Mouse (Mus musculus) liver, embryonic 16.5 days (tissue): ENCODE measurements around the gene Ptx4. TPM values are rescaled to one million over a fixed set of nuclear protein-coding genes. Genes with fewer than 3 reads are reported as not detected.

Experiments used
- ATAC-seq: fragments of 200-750 bp; cut with Nextera tagmentation; 2 replicates; pipeline ENCODE4 v1.8.0; 2017; ENCODE audit warnings: low read depth, mild to moderate bottlenecking, moderate number of reproducible peaks, moderate library complexity
- H3K27ac ChIP-seq: fragments of 300-500 bp; sonication (generic); 2 replicates; pipeline ENCODE4 v1.5.1; 2014; ENCODE audit warnings: mild to moderate bottlenecking, low read length
- H3K27me3 ChIP-seq: fragments of 300-500 bp; sonication (generic); 2 replicates; pipeline ENCODE4 v1.6.1; 2014; ENCODE audit warnings: low read depth, low read length, mixed read lengths; ENCODE audit not compliant: control insufficient read depth, insufficient read depth
- H3K36me3 ChIP-seq: fragments of 300-500 bp; sonication (generic); 2 replicates; pipeline ENCODE4 v1.6.1; 2014; ENCODE audit warnings: mild to moderate bottlenecking; ENCODE audit not compliant: control insufficient read depth, insufficient read depth
- H3K4me1 ChIP-seq: fragments of 300-500 bp; sonication (generic); 2 replicates; pipeline ENCODE4 v1.6.1; 2014; ENCODE audit warnings: low read depth, low read length, mixed read lengths; ENCODE audit not compliant: control insufficient read depth
- H3K4me2 ChIP-seq: fragments of 300-500 bp; sonication (generic); 2 replicates; pipeline ENCODE4 v1.6.1; 2014; ENCODE audit warnings: low read depth, low read length, mixed read lengths
- H3K4me3 ChIP-seq: fragments of 300-500 bp; sonication (generic); 2 replicates; pipeline ENCODE4 v1.5.1; 2014; ENCODE audit warnings: low read depth, mild to moderate bottlenecking, low read length
- H3K9ac ChIP-seq: fragments of 300-500 bp; sonication (generic); 2 replicates; pipeline ENCODE4 v1.6.1; 2014; ENCODE audit warnings: low read depth, low read length
- H3K9me3 ChIP-seq: fragments of 300-500 bp; sonication (generic); replicated peaks from 2 replicates; pipeline ENCODE4 v1.6.1; 2016; ENCODE audit warnings: low read length; ENCODE audit not compliant: control insufficient read depth
- WGBS: fragments of 180-500 bp; shearing (Covaris S2); extraction: QIAGEN DNeasy Blood & Tissue Kit; methylation state at CpG from one replicate; pipeline ENCODE4 v1.1.7; 2014; ENCODE audit not compliant: insufficient replicate concordance; 5-methylcytosine and 5-hydroxymethylcytosine counted together
- polyA plus RNA-seq: library from polyadenylated mRNA; unstranded; fragments of >200 nt; fragmentation: Nextera tagmentation; extraction: Ambion mirVana; gene quantifications from 2 replicates; pipeline ENCODE4 v1.2.1, GENCODE M21; 2015

The Ptx4 gene
- polyA plus RNA-seq, 1 experiment from 2014 or later: not detected

- H3K27me3 ChIP-seq: no peaks in the 10 kb centered on the region
- WGBS: 70% methylated on average over 7 of the region's 7 CpGs
- ATAC-seq: no peak
- no peak overlapping the region for H3K27ac ChIP-seq
- H3K36me3 ChIP-seq: peaks cover 16% of the 10 kb centered on the region
- H3K4me3 ChIP-seq: no peak overlapping the region
- H3K4me2 ChIP-seq: no peak overlapping the region
- no peaks in the 10 kb centered on the region for H3K4me1 ChIP-seq
- no peak overlapping the region for H3K9ac ChIP-seq
- no peaks in the 10 kb centered on the region for H3K9me3 ChIP-seq
These were observed 42.8 kb downstream of the Ptx4 start for GRCm38 (mm10) chr17:25163387-25163786.

- no peaks in the 10 kb centered on the region for H3K9me3 ChIP-seq
- WGBS: 72% methylated on average over 3 of the region's 3 CpGs
- no peak for ATAC-seq
- H3K9ac ChIP-seq: no peak overlapping the region
- no peak overlapping the region for H3K4me2 ChIP-seq
- no peaks in the 10 kb centered on the region for H3K27me3 ChIP-seq
- no peaks in the 10 kb centered on the region for H3K4me1 ChIP-seq
- H3K4me3 ChIP-seq: no peak overlapping the region
- H3K27ac ChIP-seq: no peak overlapping the region
- H3K36me3 ChIP-seq: peaks cover 13% of the 10 kb centered on the region
These were observed 44.2 kb downstream of the Ptx4 start for GRCm38 (mm10) chr17:25164770-25165169.

- no peak overlapping the region for H3K27ac ChIP-seq
- H3K9ac ChIP-seq: no peak overlapping the region
- WGBS: 51% methylated on average over 6 of the region's 6 CpGs
- no peaks in the 10 kb centered on the region for H3K4me1 ChIP-seq
- H3K27me3 ChIP-seq: no peaks in the 10 kb centered on the region
- peaks cover 2% of the 10 kb centered on the region; the same call in 1 of the 2 replicates for H3K36me3 ChIP-seq
- no peak for ATAC-seq
- no peaks in the 10 kb centered on the region for H3K9me3 ChIP-seq
- H3K4me2 ChIP-seq: no peak overlapping the region
- H3K4me3 ChIP-seq: no peak overlapping the region
These were observed 45.6 kb downstream of the Ptx4 start for GRCm38 (mm10) chr17:25165970-25166671.

- ATAC-seq: no peak
- 81% methylated on average over 2 of the region's 2 CpGs for WGBS
These were observed 49.1 kb downstream of the Ptx4 start for GRCm38 (mm10) chr17:25169706-25170105.

GRCm38 (mm10) chr17:25172558-25172957 lies 52.0 kb downstream of the Ptx4 start:
- no peak overlapping the region for H3K4me3 ChIP-seq
- H3K36me3 ChIP-seq: no peaks in the 10 kb centered on the region
- no peak for ATAC-seq
- WGBS: 55% methylated on average over 3 of the region's 3 CpGs
- H3K9ac ChIP-seq: no peak overlapping the region
- no peak overlapping the region for H3K4me2 ChIP-seq
- H3K27ac ChIP-seq: no peak overlapping the region
- H3K27me3 ChIP-seq: peaks cover 2% of the 10 kb centered on the region
- H3K9me3 ChIP-seq: no peaks in the 10 kb centered on the region
- H3K4me1 ChIP-seq: peaks cover 9% of the 10 kb centered on the region

More at GRCm38 (mm10) chr17:25169706-25170105, 49.1 kb downstream of the Ptx4 start:
- H3K9ac ChIP-seq: no peak overlapping the region
- no peaks in the 10 kb centered on the region for H3K27me3 ChIP-seq
- H3K4me3 ChIP-seq: no peak overlapping the region
- no peaks in the 10 kb centered on the region for H3K9me3 ChIP-seq
- no peaks in the 10 kb centered on the region for H3K36me3 ChIP-seq
- H3K27ac ChIP-seq: no peak overlapping the region
- H3K4me1 ChIP-seq: no peaks in the 10 kb centered on the region
- H3K4me2 ChIP-seq: no peak overlapping the region

Other genes starting within 250 kb of the Ptx4 start
- gene Nubp2, start 234.4 kb upstream of the Ptx4 start, polyA plus RNA-seq: 53.2 and 55.5 TPM in 2 replicates
- 38.9 and 40.3 TPM in 2 replicates for gene Spsb3, start 234.1 kb upstream of the Ptx4 start, polyA plus RNA-seq
- 12.1 and 12.2 TPM in 2 replicates for gene Eme2, start 225.7 kb upstream of the Ptx4 start, polyA plus RNA-seq
- gene Mrps34, start 225.6 kb upstream of the Ptx4 start, polyA plus RNA-seq: 48.9 and 50.7 TPM in 2 replicates
- 46.7 and 54.0 TPM in 2 replicates for gene Nme3, start 224.3 kb upstream of the Ptx4 start, polyA plus RNA-seq
- 9.5 and 11.6 TPM in 2 replicates for gene Mapk8ip3, start 183.8 kb upstream of the Ptx4 start, polyA plus RNA-seq
- 52.6 and 53.6 TPM in 2 replicates for gene Jpt2, start 160.1 kb upstream of the Ptx4 start, polyA plus RNA-seq
- gene Cramp1l, start 105.0 kb upstream of the Ptx4 start, polyA plus RNA-seq: 2.7 and 2.9 TPM in 2 replicates
- gene Ift140, start 104.7 kb upstream of the Ptx4 start, polyA plus RNA-seq: 145 and 146 TPM in 2 replicates
- gene Tmem204, start 37.2 kb upstream of the Ptx4 start, polyA plus RNA-seq: 6.2 and 7.3 TPM in 2 replicates
- gene Telo2, start 4.8 kb upstream of the Ptx4 start, polyA plus RNA-seq: 12.2 TPM in 2 replicates
- 9.9 and 10.3 TPM in 2 replicates for gene Clcn7, start 12.6 kb downstream of the Ptx4 start, polyA plus RNA-seq
- 0.04 TPM in 1 of 2 replicates, not detected in the other for gene Ccdc154, start 41.7 kb downstream of the Ptx4 start, polyA plus RNA-seq
- not detected in 2 replicates for gene Gm38655, start 54.7 kb downstream of the Ptx4 start, polyA plus RNA-seq
- gene BC003965, start 63.8 kb downstream of the Ptx4 start, polyA plus RNA-seq: 14.2 and 15.1 TPM in 2 replicates
- gene Unkl, start 67.6 kb downstream of the Ptx4 start, polyA plus RNA-seq: 6.8 and 7.9 TPM in 2 replicates
- gene Gnptg, start 119.4 kb downstream of the Ptx4 start, polyA plus RNA-seq: 17.8 and 19.9 TPM in 2 replicates
- 14.7 and 15.0 TPM in 2 replicates for gene Tsr3, start 119.4 kb downstream of the Ptx4 start, polyA plus RNA-seq
- 0.46 and 0.57 TPM in 2 replicates for gene Baiap3, start 135.6 kb downstream of the Ptx4 start, polyA plus RNA-seq
- gene Ube2i, start 153.9 kb downstream of the Ptx4 start, polyA plus RNA-seq: 205 and 211 TPM in 2 replicates
- 3.4 and 4.9 TPM in 2 replicates for gene Prss34, start 177.6 kb downstream of the Ptx4 start, polyA plus RNA-seq
- gene Prss28, start 187.9 kb downstream of the Ptx4 start, polyA plus RNA-seq: not detected in 2 replicates
- not detected in 2 replicates for gene Prss29, start 197.9 kb downstream of the Ptx4 start, polyA plus RNA-seq
- gene Tpsab1, start 224.8 kb downstream of the Ptx4 start, polyA plus RNA-seq: not detected in 2 replicates
- gene Tpsb2, start 245.5 kb downstream of the Ptx4 start, polyA plus RNA-seq: 0.47 and 0.65 TPM in 2 replicates
- 0.44 and 0.51 TPM in 2 replicates for gene Tpsg1, start 248.5 kb downstream of the Ptx4 start, polyA plus RNA-seq